Mouse (Mus musculus) lung, adult 10 weeks (tissue): ENCODE results near the gene Zfp91. TPM values are rescaled to one million over a fixed set of nuclear protein-coding genes. Genes with fewer than 3 reads are reported as not detected.

Experiments used
- polyA plus RNA-seq: library from polyadenylated mRNA; stranded (reverse); fragments of 350-450 nt; fragmentation: Illumina TruSeq; extraction: RNeasy Lipid Tissue Mini Kit (QIAGEN cat#74804); gene quantifications from one replicate; pipeline ENCODE4 v1.2.3, GENCODE M21; 2014; ENCODE audit warnings: low read depth, low replicate concordance; ENCODE audit not compliant: insufficient read depth

Gene Zfp91
- 25.7 TPM for polyA plus RNA-seq

DNA sequence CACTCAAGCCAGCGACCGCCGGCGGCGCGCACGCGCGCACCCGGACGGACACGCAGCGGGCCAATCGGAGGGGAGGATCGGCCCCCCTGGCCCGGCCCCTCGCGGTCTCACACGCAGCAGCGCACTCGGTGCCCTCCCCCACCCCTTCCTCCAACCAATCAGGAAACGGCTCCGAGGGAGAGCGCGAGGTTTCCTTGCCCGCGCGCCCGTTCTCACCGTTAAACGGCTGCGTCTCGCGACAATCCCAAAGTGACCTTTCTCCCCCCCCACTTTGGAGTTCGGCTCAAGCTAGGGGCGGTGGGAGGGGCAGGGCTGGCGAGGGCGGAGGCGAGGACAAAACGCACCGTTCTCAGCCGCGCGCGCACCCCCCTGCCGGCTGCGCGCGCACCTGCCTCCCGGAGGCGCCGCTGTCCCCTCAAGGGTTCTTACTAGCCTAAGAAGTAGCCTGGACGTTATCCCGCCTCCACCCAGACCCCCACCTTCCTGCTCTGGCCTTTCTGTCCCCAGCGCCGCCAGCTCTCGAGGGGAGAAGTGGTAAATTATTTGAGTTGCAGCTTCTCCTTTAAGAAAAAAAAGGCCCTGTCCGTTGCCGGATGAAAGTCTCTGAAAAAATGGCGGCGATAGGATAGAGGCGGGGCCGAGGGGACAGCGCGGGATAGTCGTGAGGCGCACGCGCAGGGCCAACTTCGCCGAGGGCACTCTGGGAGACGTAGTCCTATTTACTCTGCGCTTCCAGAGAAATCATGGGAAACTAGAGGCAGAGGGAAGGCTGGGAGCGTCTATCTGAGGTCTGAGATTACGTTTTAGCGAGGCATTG is at the start of gene Zfp91, which contains the start of gene Lpxn:
Zfp91 (minus strand) TSS at position 616 of the 817 bp plus-strand sequence.
Lpxn (plus strand) TSS at position 683 of the 817 bp plus-strand sequence.

DNA sequence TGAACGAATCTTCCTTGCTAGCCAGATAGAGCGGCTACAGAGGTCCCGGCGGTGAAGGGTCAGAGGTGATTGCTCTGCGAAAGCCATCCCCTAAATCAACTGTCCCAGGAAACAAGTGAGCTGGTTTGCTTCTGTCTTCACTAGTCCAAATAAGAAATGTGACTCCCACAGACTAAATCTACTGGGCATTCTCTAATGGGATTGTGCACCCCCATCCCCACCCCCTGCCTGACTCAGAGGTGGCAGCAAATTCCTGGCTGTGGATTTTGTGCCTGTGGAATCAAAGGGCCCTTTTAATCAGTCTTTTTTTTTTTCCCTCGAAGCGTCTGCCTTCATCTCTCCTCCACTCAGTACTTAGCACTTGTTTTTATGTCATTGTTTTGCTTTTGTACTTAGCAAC is 30.6 kb downstream of the Zfp91 start, which contains the start of gene Cntf:
Cntf (minus strand) TSS at position 325 of the 400 bp plus-strand sequence.

Other genes starting within 250 kb of the Zfp91 start
- not detected for gene Gm4952, start 196.2 kb downstream of the Zfp91 start, polyA plus RNA-seq
- gene Glyat, start 162.8 kb downstream of the Zfp91 start, polyA plus RNA-seq, result not detected
- gene Olfr1442, start 125.7 kb downstream of the Zfp91 start, polyA plus RNA-seq, result not detected
- not detected for gene Olfr1443, start 118.0 kb downstream of the Zfp91 start, polyA plus RNA-seq
- not detected for gene Keg1, start 100.3 kb downstream of the Zfp91 start, polyA plus RNA-seq
- gene Cntf, start 30.5 kb downstream of the Zfp91 start, polyA plus RNA-seq, result 1.2 TPM
- gene Lpxn, start 67 bp upstream of the Zfp91 start, polyA plus RNA-seq, result 7.3 TPM
- gene Gm5244, start 50.6 kb upstream of the Zfp91 start, polyA plus RNA-seq, result not detected
- gene Olfr1444, start 61.2 kb upstream of the Zfp91 start, polyA plus RNA-seq, result not detected
- not detected for gene Olfr1445, start 87.7 kb upstream of the Zfp91 start, polyA plus RNA-seq
- not detected for gene Olfr1446, start 97.4 kb upstream of the Zfp91 start, polyA plus RNA-seq
- not detected for gene Olfr1447, start 107.6 kb upstream of the Zfp91 start, polyA plus RNA-seq
- not detected for gene Olfr1448, start 128.3 kb upstream of the Zfp91 start, polyA plus RNA-seq
- not detected for gene Olfr1449, start 134.7 kb upstream of the Zfp91 start, polyA plus RNA-seq
- gene Olfr1450, start 154.1 kb upstream of the Zfp91 start, polyA plus RNA-seq, result not detected
- not detected for gene Olfr1451, start 198.9 kb upstream of the Zfp91 start, polyA plus RNA-seq
- not detected for gene Olfr1453, start 232.2 kb upstream of the Zfp91 start, polyA plus RNA-seq